Mouse (Mus musculus) heart, embryonic 14.5 days (tissue): ENCODE measurements around the gene Amot. TPM values are rescaled to one million over a fixed set of nuclear protein-coding genes. Genes with fewer than 3 reads are reported as not detected.

Experiments used
- ATAC-seq: fragments of 200-750 bp; cut with Nextera tagmentation; 2 replicates; pipeline ENCODE4 v1.8.0; 2017; ENCODE audit warnings: low read depth, moderate TSS enrichment; ENCODE audit not compliant: insufficient number of reproducible peaks, insufficient read depth, low FRiP score
- H3K27ac ChIP-seq, 2 experiments: fragments of 200-500 bp in 1 of 2; fragments of 300-500 bp in 1 of 2; sonication (generic) in 1 of 2; replicated peaks in 1 of 2; 2 replicates each; pipeline ENCODE4 v1.5.1; 2012 to 2014; ENCODE audit warnings: low read depth in 2 of 2, low read length in 2 of 2, control low read depth in 1 of 2, mild to moderate bottlenecking in 1 of 2, mixed read lengths in 1 of 2; ENCODE audit not compliant: control insufficient read depth in 1 of 2, insufficient read depth in 1 of 2
- H3K27me3 ChIP-seq: fragments of 300-500 bp; sonication (generic); 2 replicates; pipeline ENCODE4 v1.6.1; 2014; ENCODE audit warnings: mild to moderate bottlenecking, low read length, control low read depth; ENCODE audit not compliant: control insufficient read depth, insufficient read depth
- H3K36me3 ChIP-seq: fragments of 300-500 bp; sonication (generic); 2 replicates; pipeline ENCODE4 v1.6.1; 2014; ENCODE audit warnings: mild to moderate bottlenecking, control low read depth, low read length, mixed read lengths; ENCODE audit not compliant: control insufficient read depth, insufficient read depth
- H3K4me1 ChIP-seq, 2 experiments: fragments of 200-500 bp in 1 of 2; fragments of 300-500 bp in 1 of 2; sonication (generic) in 1 of 2; 2 replicates each; pipeline ENCODE4 v1.6.1; 2012 to 2014; ENCODE audit warnings: low read length in 2 of 2, control low read depth in 1 of 2, mixed read lengths in 1 of 2; ENCODE audit not compliant: control insufficient read depth in 2 of 2, insufficient read depth in 2 of 2
- H3K4me2 ChIP-seq: fragments of 300-500 bp; sonication (generic); 2 replicates; pipeline ENCODE4 v1.6.1; 2014; ENCODE audit warnings: mild to moderate bottlenecking, low read length
- H3K4me3 ChIP-seq, 2 experiments: fragments of 200-500 bp in 1 of 2; fragments of 300-500 bp in 1 of 2; sonication (generic) in 1 of 2; 2 replicates each; pipeline ENCODE4 v1.5.1; 2012 to 2014; ENCODE audit warnings: low read length in 2 of 2, mild to moderate bottlenecking in 2 of 2, control low read depth in 1 of 2, low read depth in 1 of 2, moderate library complexity in 1 of 2; ENCODE audit not compliant: control insufficient read depth in 1 of 2, insufficient read depth in 1 of 2
- H3K9ac ChIP-seq: fragments of 300-500 bp; sonication (generic); 2 replicates; pipeline ENCODE4 v1.6.1; 2014; ENCODE audit warnings: mild to moderate bottlenecking, low read length
- H3K9me3 ChIP-seq: fragments of 300-500 bp; sonication (generic); 2 replicates; pipeline ENCODE4 v1.6.1; 2016; ENCODE audit warnings: low read length, control low read depth; ENCODE audit not compliant: control insufficient read depth
- WGBS: fragments of 180-500 bp; shearing (Covaris S2); extraction: QIAGEN DNeasy Blood & Tissue Kit; methylation state at CpG from one replicate; pipeline ENCODE4 v1.1.7; 2014; 5-methylcytosine and 5-hydroxymethylcytosine counted together
- polyA plus RNA-seq: library from polyadenylated mRNA; unstranded; fragments of >200 nt; fragmentation: Nextera tagmentation; extraction: Ambion mirVana; gene quantifications from 2 replicates; pipeline ENCODE4 v1.2.1, GENCODE M21; 2014

Gene Amot
- polyA plus RNA-seq, 1 experiment from 2014 or later = 5.8 TPM

- Histone ChIP-seq H3K36me3 (no peaks in the 10 kb centered on the region), H3K4me3 (no peak overlapping the region), H3K4me1 (no peaks in the 10 kb centered on the region), H3K9me3 (no peaks in the 10 kb centered on the region), H3K27ac (no peak overlapping the region), H3K27me3 (no peaks in the 10 kb centered on the region), H3K4me2 (no peak overlapping the region), H3K9ac (no peak overlapping the region)
- no peak for ATAC-seq
- WGBS = 61% methylated on average over 3 of the region's 3 CpGs
Observed at GRCm38 (mm10) chrX:145401926-145402325, 103.1 kb downstream of the Amot start.

GRCm38 (mm10) chrX:145399236-145399635 is 105.7 kb downstream of the Amot start:
- Histone ChIP-seq H3K9ac (no peak overlapping the region), H3K9me3 (no peaks in the 10 kb centered on the region), H3K4me3 (no peak overlapping the region), H3K36me3 (no peaks in the 10 kb centered on the region), H3K27ac (no peak overlapping the region), H3K4me2 (no peak overlapping the region), H3K4me1 (no peaks in the 10 kb centered on the region), H3K27me3 (no peaks in the 10 kb centered on the region)
- WGBS = 5% methylated on average over 1 of the region's 1 CpGs
- no peak for ATAC-seq

Other genes starting within 250 kb of the Amot start
- 0.11 and 0.19 TPM in 2 replicates for gene Lhfpl1, start 156.1 kb downstream of the Amot start, polyA plus RNA-seq